Mouse (Mus musculus) inflammation-experienced regulatory T-cells, adult 6 months (primary cell): ENCODE data around the gene Ano6. TPM values are rescaled to one million over a fixed set of nuclear protein-coding genes. Genes with fewer than 3 reads are reported as not detected.
"Not testable (repeated sequence)": the region's sequence is repeated elsewhere in the genome, so short reads cannot be mapped to it uniquely, and the experiment has no call there.

Experiments used
- ATAC-seq: one replicate; pipeline ENCODE4 v1.8.0; 2017
- polyA plus RNA-seq, 3 experiments: library from polyadenylated mRNA; unstranded; fragments of 100-300 nt; shearing (Covaris generic); gene quantifications; one replicate each; pipeline ENCODE4 v1.2.1; 2017

Ano6 gene
- polyA plus RNA-seq, 3 experiments from 2014 or later: 37.0 to 46.4 (median 44.4) TPM

- ATAC-seq: not testable (repeated sequence)
These were observed 37.5 kb downstream of the Ano6 start for GRCm38 (mm10) chr15:95828018-95828646.

DNA sequence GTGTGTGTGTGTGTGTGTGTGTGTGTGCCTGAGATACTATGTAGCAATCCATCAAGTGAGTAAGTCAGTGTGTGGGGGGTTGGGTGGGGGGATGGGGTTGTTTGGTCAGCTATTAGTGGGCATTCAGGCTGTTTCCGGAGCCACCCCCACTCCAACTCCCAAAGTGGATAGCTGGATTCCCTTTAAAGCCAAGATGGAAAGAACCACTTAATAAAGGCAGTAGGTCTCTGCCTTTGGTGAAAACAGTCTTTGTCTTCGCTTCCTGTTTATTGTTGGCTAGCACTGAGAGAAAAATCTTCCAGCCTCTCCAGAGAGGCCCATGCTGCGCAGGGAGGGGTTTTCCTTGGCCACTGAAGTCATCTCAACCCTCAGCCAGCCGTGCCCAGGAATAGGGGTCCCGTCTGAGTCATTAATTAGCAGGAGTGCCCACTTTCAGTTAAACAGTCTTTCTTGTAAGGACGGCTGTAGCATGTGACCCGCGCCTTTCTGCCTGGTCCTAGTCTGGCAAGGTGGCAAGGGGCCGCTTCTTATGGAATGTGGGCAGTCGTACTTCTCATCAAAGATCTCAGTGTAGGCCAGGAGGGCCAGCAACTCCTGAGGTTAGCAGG, 38.1 kb downstream of the Ano6 start:
- no peak for ATAC-seq

GRCm38 (mm10) chr15:95829553-95830205, 39.0 kb downstream of the Ano6 start:
- ATAC-seq: no peak

GRCm38 (mm10) chr15:95830206-95830560, 39.5 kb downstream of the Ano6 start:
- no peak for ATAC-seq

GRCm38 (mm10) chr15:95833292-95833691, 42.6 kb downstream of the Ano6 start:
- no peak for ATAC-seq

DNA sequence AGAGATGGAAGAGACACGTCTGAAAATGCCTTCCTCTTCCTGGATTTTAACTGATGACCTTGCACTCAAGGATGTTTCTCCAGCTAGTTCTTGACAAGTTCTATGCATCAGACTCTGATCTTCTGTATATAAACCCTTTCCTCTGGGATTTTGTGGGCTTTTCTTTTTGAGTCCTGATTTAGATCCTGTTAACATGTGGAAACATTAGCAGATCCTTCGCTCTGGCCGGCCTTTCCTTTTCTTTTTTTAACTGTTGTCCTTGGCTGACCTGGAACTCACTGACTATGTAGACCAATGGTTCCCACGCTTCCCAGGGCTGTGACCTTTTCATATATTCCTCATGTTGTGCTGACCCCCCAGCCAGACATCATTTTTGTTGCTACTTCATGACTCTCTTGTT, 45.4 kb downstream of the Ano6 start:
- no peak for ATAC-seq

DNA sequence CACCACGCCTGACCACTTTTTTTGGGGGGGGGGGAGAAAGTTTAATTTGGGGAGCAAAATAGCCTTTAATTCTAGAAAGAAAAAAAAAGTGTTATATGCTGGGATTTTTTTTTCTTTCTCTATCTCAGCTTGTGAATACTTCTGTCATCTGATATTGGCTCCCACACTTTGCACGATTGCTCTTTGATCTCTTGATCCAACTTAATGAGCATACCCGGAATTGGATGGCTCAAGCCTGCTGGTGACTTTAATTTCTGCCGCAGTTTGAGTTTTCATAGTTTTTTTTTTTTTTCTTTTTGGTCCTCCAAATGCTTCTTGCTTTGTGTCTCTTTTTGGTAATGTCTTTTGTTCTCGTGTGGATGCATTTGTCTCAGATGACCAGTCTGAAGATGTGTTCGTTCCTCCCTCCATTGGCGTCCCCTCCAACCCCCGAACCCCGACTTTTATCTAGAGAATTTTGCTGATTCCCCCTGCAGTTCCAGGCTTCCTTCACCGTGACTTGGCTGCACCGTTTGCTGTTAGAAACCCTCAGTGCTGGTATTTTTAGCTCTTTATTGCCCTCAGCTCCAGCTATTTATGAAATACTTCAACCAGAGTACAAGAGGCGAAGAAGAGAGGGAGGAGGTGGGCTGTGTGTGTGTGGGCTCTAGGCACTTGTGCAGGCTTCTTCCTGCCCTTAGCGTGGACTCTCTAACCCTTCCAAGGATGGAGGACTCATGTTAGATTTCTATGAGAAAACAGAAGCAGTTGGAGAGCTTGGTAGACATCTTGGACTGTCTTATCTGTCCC, 46.2 kb downstream of the Ano6 start:
- no peak for ATAC-seq

GRCm38 (mm10) chr15:95837570-95837969, 46.9 kb downstream of the Ano6 start:
- ATAC-seq: no peak

- ATAC-seq: no peak
These were observed 47.8 kb downstream of the Ano6 start for GRCm38 (mm10) chr15:95838171-95839020.

DNA sequence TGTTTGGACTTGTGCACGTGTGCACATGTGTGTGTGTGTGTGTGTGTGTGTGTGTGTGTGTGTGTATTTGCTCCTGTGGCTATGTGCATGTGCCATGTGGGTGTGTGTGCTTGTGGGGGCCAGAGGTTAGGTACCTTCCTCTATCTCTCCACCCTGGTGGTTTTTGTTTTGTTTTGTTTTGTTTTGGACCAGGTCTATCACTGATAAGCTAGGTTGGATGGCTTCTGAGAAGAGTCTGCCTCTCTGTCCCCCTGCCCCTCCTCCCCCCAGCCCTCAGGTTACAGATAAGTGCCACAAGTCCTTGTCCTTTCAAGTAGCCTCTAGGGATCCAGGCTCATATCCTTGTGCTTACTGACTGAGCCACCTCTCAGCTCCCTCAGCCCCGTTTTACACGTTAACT, 49.1 kb downstream of the Ano6 start:
- no peak for ATAC-seq

DNA sequence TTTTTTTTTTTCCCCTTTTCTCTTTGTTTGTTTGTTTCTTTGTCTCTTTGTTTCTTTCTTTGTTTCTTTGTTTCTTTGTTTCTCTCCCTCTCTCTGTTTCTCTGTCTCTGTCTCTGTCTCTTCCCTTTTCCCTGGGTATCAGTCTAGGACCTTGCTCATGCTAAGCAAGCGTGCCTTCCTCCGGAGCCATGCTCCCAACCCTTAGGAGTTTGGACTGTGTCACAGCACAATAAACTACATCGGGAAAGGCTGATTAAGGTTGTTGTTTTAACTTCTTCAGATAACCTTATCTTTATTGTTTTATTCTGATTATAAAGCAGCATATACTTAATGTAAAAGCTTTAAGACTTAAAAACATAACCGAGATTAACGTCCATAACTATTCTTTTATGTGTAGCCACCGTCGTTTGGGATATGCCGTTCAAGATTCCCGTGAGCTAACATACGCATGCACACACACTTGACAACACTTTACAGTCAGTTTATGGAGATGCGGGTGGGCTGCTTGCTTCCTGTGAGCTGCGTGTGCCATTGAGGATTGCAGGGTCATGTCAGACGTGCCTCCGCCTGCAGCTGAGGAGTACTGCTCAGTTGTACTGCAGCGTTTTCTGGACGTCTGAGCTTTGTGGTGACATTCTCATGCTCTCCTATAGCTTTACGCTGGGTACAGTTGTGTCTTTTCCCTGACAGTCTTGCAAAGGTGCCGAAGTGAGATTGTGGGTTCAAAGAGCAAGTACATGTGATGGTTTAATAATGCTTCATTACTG, 52.7 kb downstream of the Ano6 start:
- ATAC-seq: no peak

DNA sequence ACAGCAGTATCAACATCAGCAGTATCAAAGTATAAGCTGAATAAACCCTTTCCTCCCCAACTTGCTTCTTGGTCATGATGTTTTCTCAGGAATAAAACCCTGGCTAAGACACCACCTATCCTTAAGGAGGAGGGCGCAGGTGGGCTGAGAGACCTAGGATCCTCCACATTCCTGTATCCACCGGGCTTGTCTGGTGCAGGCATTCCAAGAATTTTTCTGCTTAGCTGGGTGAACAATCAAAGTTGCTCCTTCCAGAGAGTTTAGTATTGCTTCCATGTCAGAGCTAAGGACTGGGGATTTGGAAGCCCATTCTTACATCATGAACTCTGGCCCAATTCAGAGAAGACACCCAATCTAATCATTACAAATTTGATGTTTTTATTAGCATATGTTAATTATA, 53.8 kb downstream of the Ano6 start:
- ATAC-seq: no peak

DNA sequence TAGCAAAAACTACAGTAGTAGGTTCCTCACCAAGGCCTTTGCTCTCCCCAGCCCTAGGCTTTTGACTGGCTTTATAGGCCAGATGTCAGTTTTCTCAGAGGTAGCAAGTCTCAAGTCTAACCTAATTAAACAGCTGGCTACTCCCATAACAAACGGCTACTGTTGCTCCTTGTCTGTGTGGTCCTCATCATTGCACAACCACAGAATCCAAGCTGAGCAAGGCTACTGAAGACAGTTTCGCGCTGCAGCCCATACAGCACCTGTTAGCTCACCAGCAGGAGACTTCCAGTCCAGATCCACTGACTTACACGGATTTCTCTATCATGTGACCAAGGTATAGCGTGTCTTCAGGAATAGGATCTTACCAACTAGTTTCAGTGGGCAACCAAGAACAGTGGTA, 55.5 kb downstream of the Ano6 start:
- no peak for ATAC-seq

DNA sequence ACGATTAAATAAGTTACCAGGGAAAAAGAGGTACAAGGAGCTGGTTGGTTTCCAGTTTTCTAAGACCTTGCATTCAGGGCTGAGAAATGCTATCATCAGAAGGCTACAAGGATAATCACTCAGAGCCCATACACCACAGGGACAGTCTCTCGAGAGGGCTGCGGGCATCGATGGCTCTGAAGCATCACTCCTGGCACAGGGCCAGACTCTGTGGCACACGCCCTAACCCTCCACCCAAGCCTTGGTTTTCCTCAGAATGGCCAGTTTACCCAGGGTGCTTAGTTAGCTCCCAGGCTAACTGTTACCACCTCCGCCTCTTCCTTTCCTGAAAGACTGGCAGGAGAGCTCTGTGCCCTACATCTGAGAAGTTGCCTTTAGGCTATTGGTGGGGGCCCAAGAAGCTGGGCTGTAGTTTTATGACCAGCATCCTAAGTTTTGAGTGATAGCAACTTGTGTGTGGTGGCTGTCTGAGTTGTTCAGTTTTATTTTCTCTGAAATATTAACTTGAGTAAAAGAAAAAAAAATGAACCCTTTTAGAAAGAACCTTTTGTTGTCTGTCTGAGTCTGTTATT, 57.9 kb downstream of the Ano6 start:
- no peak for ATAC-seq

DNA sequence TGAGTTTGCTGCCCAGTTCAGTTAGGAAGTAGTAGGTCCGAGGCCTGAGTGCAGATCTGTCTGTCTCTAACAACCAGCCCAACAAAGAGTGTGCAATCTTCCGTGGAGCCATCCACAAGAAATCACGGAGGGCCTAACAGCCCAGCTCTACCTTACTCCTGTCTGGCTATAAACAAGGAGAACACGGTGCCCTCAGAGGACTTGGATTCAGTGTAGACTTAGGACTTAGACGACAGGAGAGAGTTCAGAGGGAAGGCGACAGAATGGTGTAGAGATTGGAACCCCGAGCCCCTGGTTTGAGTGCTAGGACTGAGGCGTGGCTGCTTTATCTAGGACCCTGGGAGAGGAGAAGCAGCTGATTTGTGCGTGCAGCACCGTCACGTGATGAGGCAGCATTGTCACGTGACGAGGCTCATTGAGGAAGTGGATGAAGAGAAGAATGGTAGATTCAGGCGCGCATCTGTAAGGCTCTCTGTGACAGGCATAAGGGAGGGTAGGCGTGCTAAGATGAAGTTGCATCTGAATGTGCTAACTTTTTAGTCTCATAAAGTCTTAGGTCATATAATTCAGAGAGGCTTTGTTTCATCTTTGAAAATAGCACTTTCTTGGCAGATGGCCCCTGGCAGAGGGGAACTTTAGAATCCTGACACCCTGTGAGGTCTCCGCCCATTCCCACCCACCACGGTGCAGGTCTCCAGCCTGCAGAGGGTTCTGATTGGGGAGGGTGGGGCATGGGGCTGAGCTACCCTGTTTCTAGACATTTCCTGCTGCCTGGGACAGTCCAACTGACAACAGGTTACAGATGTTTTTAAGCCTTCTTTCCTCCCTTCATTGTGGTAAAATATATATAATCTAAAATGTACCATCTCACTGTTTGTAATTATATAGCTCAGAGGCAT, 59.1 kb downstream of the Ano6 start:
- ATAC-seq: peak; percentile 65

DNA sequence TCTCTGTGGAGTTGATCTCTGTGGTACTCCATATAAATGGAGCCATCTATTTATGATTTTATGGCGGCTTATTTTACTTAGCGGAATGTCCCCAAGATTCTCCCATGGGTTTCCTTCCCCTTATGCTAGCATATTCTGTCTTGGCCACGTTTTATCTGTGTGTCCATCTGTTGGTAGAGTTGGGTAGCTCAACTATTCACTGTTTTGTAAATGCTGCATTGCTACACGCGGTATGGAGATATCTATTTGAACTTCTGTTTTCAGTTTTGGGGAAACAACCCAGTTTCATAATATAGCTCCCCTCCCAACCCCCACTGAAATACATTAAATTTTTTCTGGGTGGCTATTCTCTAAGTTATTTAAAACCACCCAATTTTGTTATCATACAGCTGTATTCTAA, 59.9 kb downstream of the Ano6 start:
- ATAC-seq: no peak

- ATAC-seq: no peak
These were observed 64.6 kb downstream of the Ano6 start for GRCm38 (mm10) chr15:95855051-95855844.

DNA sequence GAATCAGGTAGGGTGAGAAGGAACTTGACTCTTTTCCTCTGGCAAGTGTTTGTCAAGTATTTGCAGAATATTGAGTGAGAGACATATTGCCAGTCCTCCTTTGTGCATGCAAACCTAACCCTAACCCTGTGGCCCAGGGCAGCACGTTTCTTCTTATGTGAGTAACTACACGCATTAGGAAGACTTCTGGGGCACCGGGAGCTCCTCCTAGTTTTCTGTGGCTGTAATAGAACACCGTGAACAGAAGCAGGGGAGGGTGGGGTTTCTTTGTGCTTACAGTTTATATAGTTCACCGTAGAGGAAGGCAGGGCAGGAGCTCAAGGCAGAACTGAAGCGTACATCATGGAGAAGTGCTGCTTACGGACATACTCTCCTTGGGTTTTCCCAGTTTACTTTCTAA, 65.3 kb downstream of the Ano6 start:
- no peak for ATAC-seq
